Mouse (Mus musculus): ENCODE measurements around the gene Mapk3. TPM values are rescaled to one million over a fixed set of nuclear protein-coding genes. Genes with fewer than 3 reads are reported as not detected.

The Mapk3 gene
- total and polyA plus RNA-seq, 2 experiments: 10.4 to 70.7 TPM

DNA sequence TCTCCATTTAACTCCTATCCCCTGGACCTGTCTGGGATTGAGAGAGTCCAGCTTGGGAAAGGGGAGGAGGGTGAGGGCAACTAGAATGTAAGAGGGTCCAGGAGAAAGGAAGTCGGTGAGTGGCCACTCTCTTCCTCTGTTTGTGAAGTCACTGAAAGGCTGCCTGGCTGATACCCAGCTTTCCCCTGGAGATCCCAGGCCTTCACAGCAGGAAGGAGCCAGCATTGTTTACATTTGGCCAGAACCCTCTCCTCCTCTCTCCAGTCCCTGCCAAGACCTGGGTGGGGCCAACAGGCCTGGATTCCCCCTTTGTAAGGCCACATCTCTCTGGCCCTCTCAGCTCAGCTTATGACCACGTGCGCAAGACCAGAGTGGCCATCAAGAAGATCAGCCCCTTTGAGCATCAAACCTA, 996 bp downstream of the Mapk3 start:
- peak overlapping the region; percentile 94 for H3K9ac ChIP-seq (ENCODE audit: low read depth, low read length)
- H3K4me1 ChIP-seq (ENCODE audit: control insufficient read depth, insufficient read depth, low read length): peaks cover 3% of the 10 kb centered on the region; the same call in 1 of the 2 replicates
- H3K4me3 ChIP-seq (ENCODE audit: insufficient read depth, low read depth, low read length): peak overlapping the region; percentile 91
- TF ChIP-seq CTCF (IDR thresholded peaks at IDR 0.05; ENCODE audit: low read depth, low read length): no peak
- no peak for TF ChIP-seq POLR2A (IDR thresholded peaks at IDR 0.05; ENCODE audit: extremely low read depth, insufficient read depth, low read length)
- WGBS: 27% methylated on average over 3 of the region's 3 CpGs
- H3K27ac ChIP-seq (replicated peaks; ENCODE audit: insufficient read depth, low read depth, low read length): peak overlapping the region; percentile 70
- H3K36me3 ChIP-seq (ENCODE audit: control insufficient read depth, insufficient read depth, low read length): no peaks in the 10 kb centered on the region
- no peaks in the 10 kb centered on the region for H3K27me3 ChIP-seq (ENCODE audit: control insufficient read depth, insufficient read depth, low read length)
- peaks cover 3% of the 10 kb centered on the region; the same call in 1 of the 2 replicates for H3K79me2 ChIP-seq (ENCODE audit: control insufficient read depth, insufficient read depth, low read length)
- DNase-seq (ENCODE audit: extremely low read depth, low read depth, low spot score): peak; percentile 57

DNA sequence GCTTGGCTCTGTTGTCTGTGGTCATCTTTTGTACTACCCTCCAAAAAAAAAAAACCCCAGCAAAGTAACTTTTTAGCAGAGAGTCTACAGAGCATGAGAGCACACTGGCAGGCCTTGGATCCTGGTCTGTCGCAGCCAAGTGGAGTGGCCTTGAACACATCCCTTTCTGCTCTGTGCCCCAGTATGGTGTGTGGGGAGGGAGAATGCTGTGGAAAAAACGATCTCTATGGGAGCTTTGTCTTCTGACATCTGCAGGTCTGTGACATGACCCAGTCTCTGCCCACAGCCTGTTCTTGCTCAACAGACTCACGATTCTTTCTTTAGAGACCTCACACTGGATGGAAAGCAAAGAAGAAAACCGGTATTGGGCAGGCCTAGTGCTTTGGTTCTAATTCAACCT, 1.6 kb downstream of the Mapk3 start:
- Histone ChIP-seq H3K79me2 (ENCODE audit: control insufficient read depth, insufficient read depth, low read length) (peaks cover 3% of the 10 kb centered on the region; the same call in 1 of the 2 replicates), H3K27ac (replicated peaks; ENCODE audit: insufficient read depth, low read depth, low read length) (0 out of 2 replicates have a peak overlapping the region, but pooled peaks have one; percentile 2), H3K27me3 (ENCODE audit: control insufficient read depth, insufficient read depth, low read length) (no peaks in the 10 kb centered on the region), H3K4me3 (ENCODE audit: insufficient read depth, low read depth, low read length) (no peak overlapping the region), H3K36me3 (ENCODE audit: control insufficient read depth, insufficient read depth, low read length) (no peaks in the 10 kb centered on the region), H3K9ac (ENCODE audit: low read depth, low read length) (no peak overlapping the region), H3K4me1 (ENCODE audit: control insufficient read depth, insufficient read depth, low read length) (peaks cover 3% of the 10 kb centered on the region; the same call in 1 of the 2 replicates)
- WGBS: 28% methylated on average over 4 of the region's 4 CpGs
- DNase-seq (ENCODE audit: extremely low read depth, low read depth, low spot score): no peak
- TF ChIP-seq POLR2A (IDR thresholded peaks at IDR 0.05; ENCODE audit: extremely low read depth, insufficient read depth, low read length): no peak
- TF ChIP-seq CTCF (IDR thresholded peaks at IDR 0.05; ENCODE audit: low read depth, low read length): no peak

DNA sequence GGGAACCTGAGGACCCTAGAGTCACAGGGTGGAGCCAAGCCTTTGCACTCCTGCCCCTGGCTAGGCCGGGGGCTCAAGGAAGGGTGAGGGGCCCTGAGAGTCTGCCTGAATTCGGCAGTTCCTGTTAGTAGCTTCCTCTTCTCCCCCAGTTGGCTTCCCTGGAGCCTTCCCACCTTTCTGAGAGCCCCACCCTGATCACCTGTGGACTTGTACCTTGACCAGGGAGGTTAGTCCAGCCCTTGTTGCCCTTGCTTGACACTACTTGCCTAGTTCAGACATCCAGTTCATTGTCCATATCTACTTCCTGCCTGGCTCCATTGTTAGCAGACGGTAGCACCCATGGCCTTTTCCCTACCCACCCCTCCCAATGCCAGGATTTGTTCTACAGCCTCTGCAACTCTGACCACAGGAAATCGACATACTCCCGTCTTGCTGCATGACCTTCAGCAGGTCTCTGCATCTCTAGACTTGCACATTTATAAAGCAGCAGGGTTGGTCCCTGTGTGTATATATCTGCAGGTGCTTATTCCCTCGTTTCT, 2.2 kb downstream of the Mapk3 start:
- peaks cover 3% of the 10 kb centered on the region; the same call in 1 of the 2 replicates for H3K4me1 ChIP-seq (ENCODE audit: control insufficient read depth, insufficient read depth, low read length)
- TF ChIP-seq CTCF (IDR thresholded peaks at IDR 0.05; ENCODE audit: low read depth, low read length) (no peak), POLR2A (IDR thresholded peaks at IDR 0.05; ENCODE audit: extremely low read depth, insufficient read depth, low read length) (no peak)
- WGBS: 56% methylated on average over 6 of the region's 6 CpGs

DNA sequence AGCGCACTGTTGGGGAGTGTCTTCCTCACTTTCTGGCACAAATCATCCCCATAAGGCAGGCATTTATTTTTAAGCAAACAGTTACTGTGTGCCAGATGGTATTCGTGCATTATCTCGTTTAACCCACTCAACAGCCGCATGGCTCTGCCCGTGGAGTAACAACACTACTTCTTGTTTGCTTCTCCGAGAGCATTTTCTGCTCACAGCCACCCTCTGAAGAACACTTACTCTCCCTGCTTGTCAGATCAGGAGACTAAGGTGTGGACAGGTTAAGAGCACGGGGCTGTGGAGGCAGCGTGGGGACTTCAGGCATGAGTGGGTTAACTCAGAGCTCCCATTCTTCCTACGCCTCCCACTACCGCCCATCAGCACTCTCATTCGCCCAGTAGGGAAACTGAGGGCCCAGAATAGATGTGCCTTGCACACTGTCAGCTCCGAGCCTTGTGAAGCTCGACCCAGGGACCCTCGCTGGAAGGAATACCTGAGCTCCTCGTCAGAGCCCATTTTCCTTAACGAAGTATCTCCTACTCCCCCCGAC, 3.1 kb downstream of the Mapk3 start:
- 87% methylated on average over 17 of the region's 17 CpGs for WGBS
- H3K27ac ChIP-seq (replicated peaks; ENCODE audit: insufficient read depth, low read depth, low read length): no peak overlapping the region
- peaks cover 3% of the 10 kb centered on the region; the same call in 1 of the 2 replicates for H3K79me2 ChIP-seq (ENCODE audit: control insufficient read depth, insufficient read depth, low read length)
- H3K4me1 ChIP-seq (ENCODE audit: control insufficient read depth, insufficient read depth, low read length): peaks cover 3% of the 10 kb centered on the region; the same call in 1 of the 2 replicates
- TF ChIP-seq POLR2A (IDR thresholded peaks at IDR 0.05; ENCODE audit: extremely low read depth, insufficient read depth, low read length): no peak
- TF ChIP-seq CTCF (IDR thresholded peaks at IDR 0.05; ENCODE audit: low read depth, low read length): no peak
- no peak for DNase-seq (ENCODE audit: extremely low read depth, low read depth, low spot score)
- H3K36me3 ChIP-seq (ENCODE audit: control insufficient read depth, insufficient read depth, low read length): no peaks in the 10 kb centered on the region; the same call in 1 of the 2 replicates
- no peak overlapping the region for H3K4me3 ChIP-seq (ENCODE audit: insufficient read depth, low read depth, low read length)
- no peaks in the 10 kb centered on the region for H3K27me3 ChIP-seq (ENCODE audit: control insufficient read depth, insufficient read depth, low read length)
- H3K9ac ChIP-seq (ENCODE audit: low read depth, low read length): no peak overlapping the region

More for the DNA sequence above, 2.2 kb downstream of the Mapk3 start:
- no peaks in the 10 kb centered on the region for H3K36me3 ChIP-seq (ENCODE audit: control insufficient read depth, insufficient read depth, low read length)
- no peak overlapping the region for H3K9ac ChIP-seq (ENCODE audit: low read depth, low read length)
- no peak overlapping the region for H3K4me3 ChIP-seq (ENCODE audit: insufficient read depth, low read depth, low read length)
- DNase-seq (ENCODE audit: extremely low read depth, low read depth, low spot score): no peak
- peaks cover 3% of the 10 kb centered on the region; the same call in 1 of the 2 replicates for H3K79me2 ChIP-seq (ENCODE audit: control insufficient read depth, insufficient read depth, low read length)
- no peak overlapping the region; the same call in 1 of the 2 replicates for H3K27ac ChIP-seq (replicated peaks; ENCODE audit: insufficient read depth, low read depth, low read length)
- H3K27me3 ChIP-seq (ENCODE audit: control insufficient read depth, insufficient read depth, low read length): no peaks in the 10 kb centered on the region

DNA sequence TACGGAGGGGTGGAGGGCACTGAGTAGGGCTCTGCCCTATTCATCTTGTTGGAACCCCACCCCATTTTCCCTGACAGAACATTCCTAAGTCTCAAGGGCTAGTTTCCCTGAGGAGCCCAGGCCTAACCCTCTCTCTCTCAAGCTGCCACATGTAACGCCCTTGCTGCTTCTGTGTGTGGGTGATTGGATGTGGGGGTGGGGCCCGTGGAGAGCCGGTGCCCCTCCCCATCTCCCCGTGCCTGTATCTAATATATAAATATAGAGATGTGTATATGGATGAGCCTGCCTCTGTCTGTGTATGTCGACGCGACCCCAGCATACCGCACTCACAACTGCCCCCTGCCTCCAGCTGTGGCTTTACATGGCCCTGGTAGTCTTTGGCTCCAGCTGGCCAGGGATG, 6.1 kb downstream of the Mapk3 start:
- DNase-seq (ENCODE audit: extremely low read depth, low read depth, low spot score): no peak
- TF ChIP-seq POLR2A (IDR thresholded peaks at IDR 0.05; ENCODE audit: extremely low read depth, insufficient read depth, low read length) (no peak), CTCF (IDR thresholded peaks at IDR 0.05; ENCODE audit: low read depth, low read length) (no peak)
- Histone ChIP-seq H3K79me2 (ENCODE audit: control insufficient read depth, insufficient read depth, low read length) (no peaks in the 10 kb centered on the region), H3K9ac (ENCODE audit: low read depth, low read length) (no peak overlapping the region), H3K4me1 (ENCODE audit: control insufficient read depth, insufficient read depth, low read length) (peaks cover 2% of the 10 kb centered on the region; the same call in 1 of the 2 replicates), H3K27me3 (ENCODE audit: control insufficient read depth, insufficient read depth, low read length) (no peaks in the 10 kb centered on the region), H3K27ac (replicated peaks; ENCODE audit: insufficient read depth, low read depth, low read length) (no peak overlapping the region), H3K36me3 (ENCODE audit: control insufficient read depth, insufficient read depth, low read length) (peaks cover 2% of the 10 kb centered on the region; the same call in 1 of the 2 replicates), H3K4me3 (ENCODE audit: insufficient read depth, low read depth, low read length) (no peak overlapping the region)
- WGBS: 96% methylated on average over 9 of the region's 9 CpGs

DNA sequence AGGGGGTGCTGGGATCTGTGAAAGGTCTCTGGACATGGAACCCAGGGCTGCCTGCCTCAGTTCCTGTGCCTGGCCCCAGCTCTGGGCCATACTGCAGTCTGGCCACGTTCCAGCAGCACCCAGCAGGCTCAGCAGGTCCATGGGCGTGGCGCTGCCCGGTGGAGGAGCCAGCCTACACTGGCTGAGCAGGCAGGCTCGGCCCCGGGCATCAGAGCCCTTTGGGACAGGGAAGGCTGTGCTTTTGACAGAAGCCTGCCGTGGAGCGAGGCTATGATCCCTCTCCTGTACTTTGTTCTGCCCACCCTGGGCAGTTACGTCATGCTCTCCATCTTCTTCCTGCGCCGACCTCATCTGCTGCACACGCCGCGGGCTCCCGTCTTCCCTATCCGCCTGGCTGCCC, 6.8 kb downstream of the Mapk3 start, which contains the start of gene Gdpd3:
Gdpd3 (plus strand) TSS at position 134 of the 400 bp plus-strand sequence.
- no peaks in the 10 kb centered on the region for H3K79me2 ChIP-seq (ENCODE audit: control insufficient read depth, insufficient read depth, low read length)
- WGBS: 94% methylated on average over 16 of the region's 16 CpGs
- H3K27me3 ChIP-seq (ENCODE audit: control insufficient read depth, insufficient read depth, low read length): no peaks in the 10 kb centered on the region
- H3K9ac ChIP-seq (ENCODE audit: low read depth, low read length): no peak within 1 kb of the TSS
- H3K4me3 ChIP-seq (ENCODE audit: insufficient read depth, low read depth, low read length): no peak within 1 kb of the TSS
- no peak for DNase-seq (ENCODE audit: extremely low read depth, low read depth, low spot score)
- peaks cover 2% of the 10 kb centered on the region; the same call in 1 of the 2 replicates for H3K36me3 ChIP-seq (ENCODE audit: control insufficient read depth, insufficient read depth, low read length)
- no peak for TF ChIP-seq POLR2A (IDR thresholded peaks at IDR 0.05; ENCODE audit: extremely low read depth, insufficient read depth, low read length)
- TF ChIP-seq CTCF (IDR thresholded peaks at IDR 0.05; ENCODE audit: low read depth, low read length): no peak
- no peak within 1 kb of the TSS for H3K27ac ChIP-seq (replicated peaks; ENCODE audit: insufficient read depth, low read depth, low read length)
- no peaks in the 10 kb centered on the region for H3K4me1 ChIP-seq (ENCODE audit: control insufficient read depth, insufficient read depth, low read length)
